Comparison of ENCODE assay signal across 27 mouse cellular contexts in genomic region chr3:116648805-116649204, GRCm38 (mm10). TPM values are rescaled to one million over a fixed set of nuclear protein-coding genes. Genes with fewer than 3 reads are reported as not detected.
A peak's percentile ranks its signal among the peaks of the same experiment; 100 is the strongest.
DNase-seq lines count a peak whose midpoint lies in the region; ATAC-seq lines count a peak whose summit lies in the region.
"Had no signal": no experiment of that assay in that cellular context is flagged by ENCODE, and none has a peak within 500 bp of the region (broad histone marks: within the 10 kb centered on the region; RNA-seq: fewer than 3 reads in every experiment).

No protein-coding gene starts in this region.

- H3K4me1 ChIP-seq in intestine, embryonic 16.5 days (ENCODE audit: control insufficient read depth, insufficient read depth, low read length): 0 out of 2 replicates have a peak, but pooled peaks cover 5% of the 10 kb centered on the region

- no peaks in the 10 kb centered on the region for H3K36me3 ChIP-seq in intestine, embryonic 16.5 days (ENCODE audit: control insufficient read depth, insufficient read depth, low read length)

- no peaks in the 10 kb centered on the region for H3K9me3 ChIP-seq in intestine, embryonic 16.5 days (ENCODE audit: control insufficient read depth, low read length)
- H3K9me3 ChIP-seq: embryonic facial prominence, embryonic 10.5 days; forebrain, embryonic 10.5 days; G1E; heart, embryonic 12.5 days; hindbrain, embryonic 10.5 days; hindbrain, embryonic 15.5 days had no signal

- H3K9ac ChIP-seq in intestine, embryonic 16.5 days (ENCODE audit: low read depth, low read length): no peak overlapping the region
- H3K9ac ChIP-seq: heart, embryonic 12.5 days; hindbrain, embryonic 15.5 days had no signal

- peak; percentile 81 for ATAC-seq in granulocyte monocyte progenitor cell, adult 5-6 weeks (replicated peaks; ENCODE audit: poor library complexity, severe bottlenecking)
- ATAC-seq in megakaryocyte progenitor cell, adult 5-6 weeks (replicated peaks; ENCODE audit: poor library complexity): peak; percentile 59
- ATAC-seq in intestine, embryonic 16.5 days: no peak
- ATAC-seq: CD4-positive, CD25-positive, alpha-beta regulatory T cell, adult 4 months; forebrain, embryonic 14.5 days had no signal

- H3K4me2 ChIP-seq in intestine, embryonic 16.5 days (ENCODE audit: low read depth, low read length): no peak overlapping the region
- H3K4me2 ChIP-seq: heart, embryonic 12.5 days; hindbrain, embryonic 15.5 days had no signal

- peak; percentile 66 for DNase-seq in heart, adult 11 months
- no peak for DNase-seq in heart, adult 9 months (ENCODE audit: low spot score in 2 of 2)
- peak; percentile 45 for DNase-seq in adipocyte (ENCODE audit: low spot score)
- no peak for DNase-seq in right cerebral cortex, adult 18-20 months
- no peak for DNase-seq in left cerebral cortex, adult 9 months (ENCODE audit: low spot score in 2 of 2)
- DNase-seq: adrenal gland, postnatal 10 days; B cell, adult 2 months; cerebellum, adult 18-20 months; cerebellum, adult 9-11 months; cerebellum, postnatal 36 days; gastrocnemius, adult 2 months; gastrocnemius, postnatal 25 days; heart, adult 2 months had no signal

- WGBS in intestine, embryonic 16.5 days: 90% methylated on average over 7 of the region's 7 CpGs

- H3K27me3 ChIP-seq in intestine, embryonic 16.5 days (replicated peaks; ENCODE audit: control insufficient read depth, insufficient read depth, low read length): no peaks in the 10 kb centered on the region
- H3K27me3 ChIP-seq: heart, embryonic 12.5 days; hindbrain, embryonic 15.5 days had no signal

- no peak overlapping the region for H3K27ac ChIP-seq in intestine, embryonic 16.5 days (ENCODE audit: low read length)
- H3K27ac ChIP-seq: embryonic facial prominence, embryonic 10.5 days; forebrain, embryonic 10.5 days; gastrocnemius, adult 2 months; heart, adult 2 months; hindbrain, embryonic 10.5 days; hindbrain, embryonic 15.5 days had no signal

- H3K4me3 ChIP-seq in intestine, embryonic 16.5 days (ENCODE audit: low read length): no peak overlapping the region
- H3K4me3 ChIP-seq: embryonic facial prominence, embryonic 10.5 days; erythroblast, embryonic 14.5 days; forebrain, embryonic 10.5 days; gastrocnemius, adult 2 months; heart, adult 2 months; heart, embryonic 12.5 days; hindbrain, embryonic 10.5 days; hindbrain, embryonic 15.5 days had no signal

RNA-seq across cellular contexts. Expression of gene Mfsd14a, which starts 13.7 kb away (rescaled TPM):
- 52.3 and 64.6 TPM in 2 replicates for total RNA-seq in granulocyte monocyte progenitor cell, adult 5-6 weeks (2014; fragmentation: Nextera tagmentation)
- 67.0 and 95.5 TPM in 2 replicates for total RNA-seq in granulocyte monocyte progenitor cell, adult 5-6 weeks (2017)
- 77.9 and 81.7 TPM in 2 replicates for total RNA-seq in megakaryocyte progenitor cell, adult 5-6 weeks (2015)
- 66.0 and 72.9 TPM in 2 replicates for total RNA-seq in megakaryocyte progenitor cell, adult 5-6 weeks (2017)
- 81.3 TPM in 2 replicates for polyA plus RNA-seq in intestine, embryonic 16.5 days (2015; fragmentation: Nextera tagmentation; extraction: Ambion mirVana)

RNA-seq across cellular contexts. Expression of gene Gm43191, which starts 32.3 kb away (rescaled TPM):
- not detected in 2 replicates for total RNA-seq in granulocyte monocyte progenitor cell, adult 5-6 weeks (2014; fragmentation: Nextera tagmentation)
- total RNA-seq in granulocyte monocyte progenitor cell, adult 5-6 weeks (2017): not detected in 2 replicates
- total RNA-seq in megakaryocyte progenitor cell, adult 5-6 weeks (2015): not detected in 2 replicates
- total RNA-seq in megakaryocyte progenitor cell, adult 5-6 weeks (2017): not detected in 2 replicates
- polyA plus RNA-seq in intestine, embryonic 16.5 days (2015; fragmentation: Nextera tagmentation; extraction: Ambion mirVana): not detected in 2 replicates
- total RNA-seq: adrenal gland, postnatal 10 days; G1E; gastrocnemius, adult 2 months; gastrocnemius, postnatal 25 days had no signal
- polyA plus RNA-seq: CD4-positive, CD25-positive, alpha-beta regulatory T cell, adult 4 months; embryonic facial prominence, embryonic 10.5 days; embryonic facial prominence, embryonic 14.5 days; erythroblast, embryonic 14.5 days; forebrain, embryonic 14.5 days; G1E; heart, adult 2 months; heart, embryonic 12.5 days; heart, embryonic 16.5 days; hindbrain, embryonic 10.5 days; hindbrain, embryonic 15.5 days had no signal

RNA-seq across cellular contexts. Expression of gene Trmt13, which starts 34.4 kb away (rescaled TPM):
- 33.7 and 47.5 TPM in 2 replicates for total RNA-seq in granulocyte monocyte progenitor cell, adult 5-6 weeks (2014; fragmentation: Nextera tagmentation)
- total RNA-seq in granulocyte monocyte progenitor cell, adult 5-6 weeks (2017): 35.8 and 43.3 TPM in 2 replicates
- 23.4 and 40.3 TPM in 2 replicates for total RNA-seq in megakaryocyte progenitor cell, adult 5-6 weeks (2015)
- 28.3 and 34.9 TPM in 2 replicates for total RNA-seq in megakaryocyte progenitor cell, adult 5-6 weeks (2017)
- polyA plus RNA-seq in intestine, embryonic 16.5 days (2015; fragmentation: Nextera tagmentation; extraction: Ambion mirVana): 17.0 and 20.5 TPM in 2 replicates

RNA-seq across cellular contexts. Expression of gene Sass6, which starts 54.0 kb away (rescaled TPM):
- total RNA-seq in granulocyte monocyte progenitor cell, adult 5-6 weeks (2014; fragmentation: Nextera tagmentation): 31.2 and 35.0 TPM in 2 replicates
- total RNA-seq in granulocyte monocyte progenitor cell, adult 5-6 weeks (2017): 50.1 and 72.7 TPM in 2 replicates
- 38.0 and 39.6 TPM in 2 replicates for total RNA-seq in megakaryocyte progenitor cell, adult 5-6 weeks (2015)
- total RNA-seq in megakaryocyte progenitor cell, adult 5-6 weeks (2017): 47.1 and 63.8 TPM in 2 replicates
- 11.3 and 14.4 TPM in 2 replicates for polyA plus RNA-seq in intestine, embryonic 16.5 days (2015; fragmentation: Nextera tagmentation; extraction: Ambion mirVana)

Comparison
In these comparisons a context has a peak if more than half of its experiments do, and no peak if none do; other contexts are left out.
1. DNase-seq: peak in heart, adult 11 months (single experiment) and adipocyte (single experiment); none in heart, adult 9 months (0 of 2), right cerebral cortex, adult 18-20 months (single experiment) and left cerebral cortex, adult 9 months (0 of 2).